Mouse (Mus musculus): ENCODE measurements around the gene Slit3.

GRCm38 (mm10) chr11:35088136-35088535, 32.9 kb upstream of the Slit3 start:
- TF ChIP-seq CTCF (IDR thresholded peaks at IDR 0.05; ENCODE audit: low read depth) (no peak), EP300 (IDR thresholded peaks at IDR 0.05; ENCODE audit: low read depth) (no peak)
